Mouse (Mus musculus): ENCODE results near the gene Sh3tc1. TPM values are rescaled to one million over a fixed set of nuclear protein-coding genes. Genes with fewer than 3 reads are reported as not detected.

Gene Sh3tc1
- polyA plus RNA-seq, 1 experiment from 2014 or later = 1.3 TPM

- Histone ChIP-seq H3K27ac (ENCODE audit: low read depth, low read length) (no peak overlapping the region), H3K36me3 (ENCODE audit: control insufficient read depth, insufficient read depth, low read length) (no peaks in the 10 kb centered on the region), H3K9me3 (ENCODE audit: control insufficient read depth, low read length) (no peaks in the 10 kb centered on the region), H3K27me3 (ENCODE audit: control insufficient read depth, insufficient read depth, low read length) (no peaks in the 10 kb centered on the region), H3K9ac (replicated peaks; ENCODE audit: low read depth, low read length) (no peak overlapping the region), H3K4me3 (ENCODE audit: low read depth, low read length) (no peak overlapping the region), H3K4me2 (ENCODE audit: low read depth, low read length) (no peak overlapping the region), H3K4me1 (ENCODE audit: control insufficient read depth, insufficient read depth, low read length) (no peaks in the 10 kb centered on the region)
- ATAC-seq (ENCODE audit: low read depth) = no peak
- 75% methylated on average over 11 of the region's 11 CpGs for WGBS
Observed at GRCm38 (mm10) chr5:35691246-35691645, 48.5 kb downstream of the Sh3tc1 start.

GRCm38 (mm10) chr5:35690485-35691165 lies 49.2 kb downstream of the Sh3tc1 start:
- Histone ChIP-seq H3K36me3 (ENCODE audit: control insufficient read depth, insufficient read depth, low read length) (no peaks in the 10 kb centered on the region), H3K9me3 (ENCODE audit: control insufficient read depth, low read length) (no peaks in the 10 kb centered on the region), H3K4me2 (ENCODE audit: low read depth, low read length) (no peak overlapping the region), H3K9ac (replicated peaks; ENCODE audit: low read depth, low read length) (no peak overlapping the region), H3K4me3 (ENCODE audit: low read depth, low read length) (no peak overlapping the region), H3K27ac (ENCODE audit: low read depth, low read length) (no peak overlapping the region), H3K4me1 (ENCODE audit: control insufficient read depth, insufficient read depth, low read length) (no peaks in the 10 kb centered on the region), H3K27me3 (ENCODE audit: control insufficient read depth, insufficient read depth, low read length) (no peaks in the 10 kb centered on the region)
- 82% methylated on average over 8 of the region's 8 CpGs for WGBS
- no peak for ATAC-seq (ENCODE audit: low read depth)

- Histone ChIP-seq H3K4me2 (ENCODE audit: low read depth, low read length) (no peak overlapping the region), H3K9ac (replicated peaks; ENCODE audit: low read depth, low read length) (no peak overlapping the region), H3K4me3 (ENCODE audit: low read depth, low read length) (no peak overlapping the region), H3K4me1 (ENCODE audit: control insufficient read depth, insufficient read depth, low read length) (no peaks in the 10 kb centered on the region), H3K27ac (ENCODE audit: low read depth, low read length) (no peak overlapping the region), H3K27me3 (ENCODE audit: control insufficient read depth, insufficient read depth, low read length) (no peaks in the 10 kb centered on the region), H3K9me3 (ENCODE audit: control insufficient read depth, low read length) (no peaks in the 10 kb centered on the region), H3K36me3 (ENCODE audit: control insufficient read depth, insufficient read depth, low read length) (no peaks in the 10 kb centered on the region)
- no peak for ATAC-seq (ENCODE audit: low read depth)
Observed at GRCm38 (mm10) chr5:35689374-35689773, 50.4 kb downstream of the Sh3tc1 start.

GRCm38 (mm10) chr5:35688851-35689250 lies 50.9 kb downstream of the Sh3tc1 start:
- Histone ChIP-seq H3K27me3 (ENCODE audit: control insufficient read depth, insufficient read depth, low read length) (no peaks in the 10 kb centered on the region), H3K4me2 (ENCODE audit: low read depth, low read length) (no peak overlapping the region), H3K9me3 (ENCODE audit: control insufficient read depth, low read length) (no peaks in the 10 kb centered on the region), H3K4me3 (ENCODE audit: low read depth, low read length) (no peak overlapping the region), H3K36me3 (ENCODE audit: control insufficient read depth, insufficient read depth, low read length) (no peaks in the 10 kb centered on the region), H3K4me1 (ENCODE audit: control insufficient read depth, insufficient read depth, low read length) (no peaks in the 10 kb centered on the region), H3K9ac (replicated peaks; ENCODE audit: low read depth, low read length) (no peak overlapping the region), H3K27ac (ENCODE audit: low read depth, low read length) (no peak overlapping the region)
- 94% methylated on average over 2 of the region's 2 CpGs for WGBS
- no peak for ATAC-seq (ENCODE audit: low read depth)

GRCm38 (mm10) chr5:35687098-35687497 lies 52.7 kb downstream of the Sh3tc1 start:
- no peak for ATAC-seq (ENCODE audit: low read depth)
- H3K36me3 ChIP-seq (ENCODE audit: control insufficient read depth, insufficient read depth, low read length) = no peaks in the 10 kb centered on the region
- H3K4me2 ChIP-seq (ENCODE audit: low read depth, low read length) = no peak overlapping the region
- H3K27me3 ChIP-seq (ENCODE audit: control insufficient read depth, insufficient read depth, low read length) = no peaks in the 10 kb centered on the region
- no peak overlapping the region for H3K4me3 ChIP-seq (ENCODE audit: low read depth, low read length)
- no peak overlapping the region for H3K27ac ChIP-seq (ENCODE audit: low read depth, low read length)
- no peak overlapping the region for H3K9ac ChIP-seq (replicated peaks; ENCODE audit: low read depth, low read length)
- 50% methylated on average over 5 of the region's 5 CpGs for WGBS
- no peaks in the 10 kb centered on the region for H3K9me3 ChIP-seq (ENCODE audit: control insufficient read depth, low read length)
- H3K4me1 ChIP-seq (ENCODE audit: control insufficient read depth, insufficient read depth, low read length) = no peaks in the 10 kb centered on the region

- ATAC-seq (ENCODE audit: low read depth) = no peak
- Histone ChIP-seq H3K4me3 (ENCODE audit: low read depth, low read length) (no peak overlapping the region), H3K4me1 (ENCODE audit: control insufficient read depth, insufficient read depth, low read length) (no peaks in the 10 kb centered on the region), H3K27me3 (ENCODE audit: control insufficient read depth, insufficient read depth, low read length) (no peaks in the 10 kb centered on the region), H3K4me2 (ENCODE audit: low read depth, low read length) (no peak overlapping the region), H3K9me3 (ENCODE audit: control insufficient read depth, low read length) (no peaks in the 10 kb centered on the region), H3K27ac (ENCODE audit: low read depth, low read length) (no peak overlapping the region), H3K36me3 (ENCODE audit: control insufficient read depth, insufficient read depth, low read length) (no peaks in the 10 kb centered on the region), H3K9ac (replicated peaks; ENCODE audit: low read depth, low read length) (no peak overlapping the region)
- 78% methylated on average over 4 of the region's 4 CpGs for WGBS
Observed at GRCm38 (mm10) chr5:35686336-35686735, 53.5 kb downstream of the Sh3tc1 start.

GRCm38 (mm10) chr5:35685079-35685478 lies 54.7 kb downstream of the Sh3tc1 start:
- Histone ChIP-seq H3K9ac (replicated peaks; ENCODE audit: low read depth, low read length) (no peak overlapping the region), H3K4me3 (ENCODE audit: low read depth, low read length) (no peak overlapping the region), H3K4me1 (ENCODE audit: control insufficient read depth, insufficient read depth, low read length) (no peaks in the 10 kb centered on the region), H3K36me3 (ENCODE audit: control insufficient read depth, insufficient read depth, low read length) (no peaks in the 10 kb centered on the region), H3K9me3 (ENCODE audit: control insufficient read depth, low read length) (no peaks in the 10 kb centered on the region), H3K4me2 (ENCODE audit: low read depth, low read length) (no peak overlapping the region), H3K27me3 (ENCODE audit: control insufficient read depth, insufficient read depth, low read length) (peaks cover 4% of the 10 kb centered on the region; the same call in 1 of the 2 replicates), H3K27ac (ENCODE audit: low read depth, low read length) (no peak overlapping the region)
- WGBS = 76% methylated on average over 3 of the region's 3 CpGs
- no peak for ATAC-seq (ENCODE audit: low read depth)

GRCm38 (mm10) chr5:35680958-35681357 lies 58.8 kb downstream of the Sh3tc1 start:
- Histone ChIP-seq H3K27me3 (ENCODE audit: control insufficient read depth, insufficient read depth, low read length) (peaks cover 24% of the 10 kb centered on the region), H3K9me3 (ENCODE audit: control insufficient read depth, low read length) (no peaks in the 10 kb centered on the region), H3K27ac (ENCODE audit: low read depth, low read length) (no peak overlapping the region), H3K4me3 (ENCODE audit: low read depth, low read length) (no peak overlapping the region), H3K36me3 (ENCODE audit: control insufficient read depth, insufficient read depth, low read length) (no peaks in the 10 kb centered on the region), H3K9ac (replicated peaks; ENCODE audit: low read depth, low read length) (no peak overlapping the region), H3K4me1 (ENCODE audit: control insufficient read depth, insufficient read depth, low read length) (peaks cover 6% of the 10 kb centered on the region; the same call in 1 of the 2 replicates), H3K4me2 (ENCODE audit: low read depth, low read length) (no peak overlapping the region)
- 52% methylated on average over 2 of the region's 2 CpGs for WGBS
- ATAC-seq (ENCODE audit: low read depth) = no peak

GRCm38 (mm10) chr5:35679256-35680155 lies 60.3 kb downstream of the Sh3tc1 start, which contains the start of gene Htra3:
Htra3 (minus strand) TSS chr5:35679782.
- Histone ChIP-seq H3K4me1 (ENCODE audit: control insufficient read depth, insufficient read depth, low read length) (peaks cover 6% of the 10 kb centered on the region; the same call in 1 of the 2 replicates), H3K9ac (replicated peaks; ENCODE audit: low read depth, low read length) (peak within 1 kb of the TSS; percentile 28; the same call in 1 of the 2 replicates), H3K36me3 (ENCODE audit: control insufficient read depth, insufficient read depth, low read length) (no peaks in the 10 kb centered on the region), H3K9me3 (ENCODE audit: control insufficient read depth, low read length) (no peaks in the 10 kb centered on the region), H3K27ac (ENCODE audit: low read depth, low read length) (no peak within 1 kb of the TSS), H3K27me3 (ENCODE audit: control insufficient read depth, insufficient read depth, low read length) (peaks cover 24% of the 10 kb centered on the region), H3K4me2 (ENCODE audit: low read depth, low read length) (peak within 1 kb of the TSS; percentile 47), H3K4me3 (ENCODE audit: low read depth, low read length) (peak within 1 kb of the TSS; percentile 27)
- no peak for ATAC-seq (ENCODE audit: low read depth)
- WGBS = 11% methylated on average over 36 of the region's 42 CpGs
